Mouse (Mus musculus): ENCODE data around the gene Ehd1.

DNA sequence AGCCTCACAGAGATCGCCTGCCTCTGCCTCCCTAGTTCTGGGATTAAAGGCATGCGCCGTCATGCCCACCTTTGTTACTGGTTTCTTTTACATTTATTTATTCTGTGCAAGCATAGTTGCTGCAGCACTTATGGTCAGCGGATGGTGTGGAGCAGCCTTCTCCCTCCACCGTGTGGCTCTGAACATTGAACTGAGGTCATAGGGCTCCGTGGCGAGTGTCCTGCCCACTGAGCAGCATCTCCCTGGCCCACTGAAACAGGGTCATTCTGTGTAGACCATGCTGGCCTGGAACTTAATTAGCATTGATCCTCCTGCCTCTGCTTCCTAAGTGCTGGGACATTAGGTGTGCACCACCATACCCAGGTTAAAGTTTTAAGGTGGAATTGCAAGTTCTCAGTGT, 4.0 kb downstream of the Ehd1 start:
- TF ChIP-seq CTCF (IDR thresholded peaks at IDR 0.05; ENCODE audit: low read depth) (no peak), EP300 (IDR thresholded peaks at IDR 0.05; ENCODE audit: low read depth) (no peak)

Data from liver, embryonic 14.5 days (tissue).